Mouse (Mus musculus): ENCODE measurements at regions not wholly inside any gene's neighbourhood (a gene's known extent, or its start where the extent isn't known, plus 50 kb on each side); places are given as distances from the start of the nearest gene placed in this dataset.

- no peak for DNase-seq
- no peak overlapping the region for H3K9ac ChIP-seq (ENCODE audit: low read depth, low read length)
- H3K79me2 ChIP-seq (replicated peaks; ENCODE audit: control insufficient read depth, insufficient read depth, low read length): no peaks in the 10 kb centered on the region
- TF ChIP-seq CTCF (IDR thresholded peaks at IDR 0.05): no peak
- no peak for TF ChIP-seq EP300 (IDR thresholded peaks at IDR 0.05; ENCODE audit: insufficient read depth, low read depth, low read length)
- no peak for TF ChIP-seq POLR2A (IDR thresholded peaks at IDR 0.05; ENCODE audit: insufficient read depth, low read depth, low read length)
- H3K27me3 ChIP-seq (ENCODE audit: control insufficient read depth, insufficient read depth, low read length): no peaks in the 10 kb centered on the region
- no peak overlapping the region for H3K27ac ChIP-seq
- no peak overlapping the region for H3K4me3 ChIP-seq
- H3K36me3 ChIP-seq (ENCODE audit: control insufficient read depth, insufficient read depth, low read length): no peaks in the 10 kb centered on the region
- intact Hi-C loops (cut with DNase I): no loop called here
- 89% methylated on average over 2 of the region's 2 CpGs for WGBS
- no peaks in the 10 kb centered on the region for H3K4me1 ChIP-seq (ENCODE audit: control insufficient read depth, insufficient read depth, low read length)
Observed at GRCm38 (mm10) chr1:56164366-56164765, 472.9 kb downstream of the Hsfy2 start.

- Histone ChIP-seq H3K27ac (no peak overlapping the region), H3K9ac (ENCODE audit: low read depth, low read length) (no peak overlapping the region), H3K4me3 (no peak overlapping the region), H3K79me2 (replicated peaks; ENCODE audit: control insufficient read depth, insufficient read depth, low read length) (no peaks in the 10 kb centered on the region), H3K4me1 (ENCODE audit: control insufficient read depth, insufficient read depth, low read length) (no peaks in the 10 kb centered on the region), H3K36me3 (ENCODE audit: control insufficient read depth, insufficient read depth, low read length) (no peaks in the 10 kb centered on the region), H3K27me3 (ENCODE audit: control insufficient read depth, insufficient read depth, low read length) (no peaks in the 10 kb centered on the region)
- intact Hi-C loops (cut with DNase I): no loop called here
- no peak for DNase-seq
- WGBS: 77% methylated on average over 7 of the region's 7 CpGs
- TF ChIP-seq CTCF (IDR thresholded peaks at IDR 0.05): no peak
- TF ChIP-seq EP300 (IDR thresholded peaks at IDR 0.05; ENCODE audit: insufficient read depth, low read depth, low read length): no peak
- TF ChIP-seq POLR2A (IDR thresholded peaks at IDR 0.05; ENCODE audit: insufficient read depth, low read depth, low read length): no peak
Observed at GRCm38 (mm10) chr1:56130951-56131350, 506.3 kb downstream of the Hsfy2 start.

DNA sequence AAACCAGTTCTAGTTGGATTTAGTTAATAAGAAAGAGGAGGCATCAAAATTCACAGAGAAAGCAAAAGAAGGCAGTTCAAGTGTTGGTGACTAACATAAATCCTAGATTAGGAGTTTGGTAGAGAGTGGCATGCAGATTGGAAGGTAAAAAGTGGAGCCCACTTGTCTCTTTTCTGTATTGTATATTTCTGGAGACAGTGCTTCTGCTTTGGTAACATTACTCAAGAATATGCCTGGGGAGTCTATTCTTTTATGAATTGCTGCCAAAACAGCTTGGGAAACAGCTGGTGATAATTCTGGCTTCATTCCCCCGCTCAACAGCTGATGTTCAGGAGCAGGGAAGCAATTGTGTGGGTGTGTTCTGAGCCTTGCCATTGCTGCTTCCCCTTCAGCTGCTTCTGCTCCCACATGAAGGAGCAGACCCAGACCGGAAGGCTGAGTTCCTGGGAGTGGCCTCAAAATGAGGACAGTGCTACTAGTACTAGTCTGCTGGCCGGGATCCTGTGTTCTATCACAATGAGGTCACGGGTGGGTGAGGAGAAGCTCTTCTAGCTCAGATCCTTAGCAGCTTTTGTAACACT is 547.9 kb downstream of the Hsfy2 start:
- Histone ChIP-seq H3K4me1 (ENCODE audit: control insufficient read depth, insufficient read depth, low read length) (peaks cover 2% of the 10 kb centered on the region; the same call in 1 of the 2 replicates), H3K4me3 (no peak overlapping the region), H3K9ac (ENCODE audit: low read depth, low read length) (no peak overlapping the region), H3K79me2 (replicated peaks; ENCODE audit: control insufficient read depth, insufficient read depth, low read length) (no peaks in the 10 kb centered on the region), H3K27ac (no peak overlapping the region), H3K27me3 (ENCODE audit: control insufficient read depth, insufficient read depth, low read length) (no peaks in the 10 kb centered on the region), H3K36me3 (ENCODE audit: control insufficient read depth, insufficient read depth, low read length) (no peaks in the 10 kb centered on the region)
- WGBS: 8% methylated on average over 4 of the region's 4 CpGs
- DNase-seq: peak; percentile 63 to 83
- intact Hi-C loops (cut with DNase I): no loop called here
- TF ChIP-seq POLR2A (IDR thresholded peaks at IDR 0.05; ENCODE audit: insufficient read depth, low read depth, low read length) (no peak), CTCF (IDR thresholded peaks at IDR 0.05) (no peak), EP300 (IDR thresholded peaks at IDR 0.05; ENCODE audit: insufficient read depth, low read depth, low read length) (0 out of 2 replicates have a peak, but pooled peaks have one; percentile 46)

DNA sequence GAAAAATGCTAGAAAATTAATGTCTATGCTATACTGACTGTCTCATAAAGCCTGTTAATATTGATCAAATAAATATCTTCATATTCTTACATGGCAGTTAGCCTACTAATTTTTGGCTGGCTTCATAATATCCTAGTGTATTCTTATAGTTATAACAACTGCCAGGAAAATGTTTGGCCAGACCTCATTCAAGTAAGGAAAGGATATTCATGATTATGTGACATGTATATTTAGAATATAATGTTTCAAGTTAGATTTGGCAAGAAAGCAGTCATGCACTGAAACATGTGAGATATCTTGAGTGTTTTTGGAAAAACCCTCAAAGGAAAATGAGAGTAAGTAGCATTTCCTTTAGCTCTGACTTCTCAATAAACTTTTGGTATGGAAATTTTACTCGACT is 548.9 kb downstream of the Hsfy2 start:
- TF ChIP-seq CTCF (IDR thresholded peaks at IDR 0.05) (no peak), EP300 (IDR thresholded peaks at IDR 0.05; ENCODE audit: insufficient read depth, low read depth, low read length) (no peak), POLR2A (IDR thresholded peaks at IDR 0.05; ENCODE audit: insufficient read depth, low read depth, low read length) (no peak)
- Histone ChIP-seq H3K79me2 (replicated peaks; ENCODE audit: control insufficient read depth, insufficient read depth, low read length) (no peaks in the 10 kb centered on the region), H3K27ac (no peak overlapping the region), H3K9ac (ENCODE audit: low read depth, low read length) (no peak overlapping the region), H3K4me1 (ENCODE audit: control insufficient read depth, insufficient read depth, low read length) (peaks cover 2% of the 10 kb centered on the region; the same call in 1 of the 2 replicates), H3K36me3 (ENCODE audit: control insufficient read depth, insufficient read depth, low read length) (no peaks in the 10 kb centered on the region), H3K4me3 (no peak overlapping the region), H3K27me3 (ENCODE audit: control insufficient read depth, insufficient read depth, low read length) (no peaks in the 10 kb centered on the region)
- intact Hi-C loops (cut with DNase I): no loop called here
- no peak for DNase-seq
- WGBS: 27% methylated on average over 1 of the region's 1 CpGs

DNA sequence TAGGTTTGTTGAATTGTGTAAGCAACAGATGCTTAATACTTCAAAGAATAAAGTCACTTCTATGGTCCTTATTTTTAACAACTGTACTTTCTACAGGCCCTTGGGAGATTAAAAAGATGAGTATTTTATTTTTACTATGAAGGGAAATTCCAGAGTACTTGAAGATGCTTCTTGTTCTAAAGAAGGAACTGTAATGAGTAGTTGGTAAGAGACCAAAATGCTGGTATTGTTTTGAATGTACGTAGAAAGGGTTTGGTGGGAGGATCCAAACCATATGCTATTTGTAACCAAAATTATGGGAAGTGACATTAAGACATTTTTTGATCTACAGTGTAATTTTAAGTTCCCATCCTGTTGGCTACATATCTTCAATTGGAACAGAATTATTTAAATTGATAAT is 560.5 kb downstream of the Hsfy2 start:
- Histone ChIP-seq H3K4me1 (ENCODE audit: control insufficient read depth, insufficient read depth, low read length) (no peaks in the 10 kb centered on the region), H3K27me3 (ENCODE audit: control insufficient read depth, insufficient read depth, low read length) (no peaks in the 10 kb centered on the region), H3K27ac (no peak overlapping the region), H3K9ac (ENCODE audit: low read depth, low read length) (no peak overlapping the region), H3K36me3 (ENCODE audit: control insufficient read depth, insufficient read depth, low read length) (no peaks in the 10 kb centered on the region), H3K79me2 (replicated peaks; ENCODE audit: control insufficient read depth, insufficient read depth, low read length) (no peaks in the 10 kb centered on the region), H3K4me3 (no peak overlapping the region)
- no peak for DNase-seq
- WGBS: 55% methylated on average over 1 of the region's 1 CpGs
- no peak for TF ChIP-seq EP300 (IDR thresholded peaks at IDR 0.05; ENCODE audit: insufficient read depth, low read depth, low read length)
- no peak for TF ChIP-seq POLR2A (IDR thresholded peaks at IDR 0.05; ENCODE audit: insufficient read depth, low read depth, low read length)
- TF ChIP-seq CTCF (IDR thresholded peaks at IDR 0.05): no peak
- intact Hi-C loops (cut with DNase I): no loop called here

DNA sequence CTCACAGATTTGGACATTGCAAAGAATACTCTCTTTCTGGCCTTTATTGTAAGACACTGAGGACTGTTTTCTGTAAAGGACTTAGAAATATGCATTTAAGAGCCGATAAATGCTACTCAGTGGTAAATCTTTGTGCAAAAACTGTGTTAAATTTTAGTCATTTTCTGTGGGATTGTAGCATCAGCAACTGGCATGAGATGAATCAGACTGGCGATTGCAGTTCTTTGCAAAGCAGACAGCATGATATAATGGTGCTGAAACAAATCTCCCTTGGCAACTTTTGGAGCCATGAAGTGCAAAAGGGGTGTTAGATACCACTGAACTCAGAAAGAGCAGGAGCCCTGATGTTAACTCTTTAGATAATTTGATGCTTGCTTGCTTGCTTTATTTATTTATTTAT is 565.0 kb downstream of the Hsfy2 start:
- no peaks in the 10 kb centered on the region for H3K79me2 ChIP-seq (replicated peaks; ENCODE audit: control insufficient read depth, insufficient read depth, low read length)
- no peak overlapping the region for H3K27ac ChIP-seq
- H3K4me1 ChIP-seq (ENCODE audit: control insufficient read depth, insufficient read depth, low read length): no peaks in the 10 kb centered on the region
- H3K4me3 ChIP-seq: no peak overlapping the region
- H3K36me3 ChIP-seq (ENCODE audit: control insufficient read depth, insufficient read depth, low read length): no peaks in the 10 kb centered on the region
- WGBS: 73% methylated on average over 2 of the region's 2 CpGs
- DNase-seq: no peak
- no peak overlapping the region for H3K9ac ChIP-seq (ENCODE audit: low read depth, low read length)
- H3K27me3 ChIP-seq (ENCODE audit: control insufficient read depth, insufficient read depth, low read length): no peaks in the 10 kb centered on the region
- intact Hi-C loops (cut with DNase I): no loop called here
- TF ChIP-seq CTCF (IDR thresholded peaks at IDR 0.05) (no peak), POLR2A (IDR thresholded peaks at IDR 0.05; ENCODE audit: insufficient read depth, low read depth, low read length) (no peak), EP300 (IDR thresholded peaks at IDR 0.05; ENCODE audit: insufficient read depth, low read depth, low read length) (no peak)
